Mouse (Mus musculus) limb, embryonic 14.5 days (tissue): ENCODE measurements around the gene Rab5b. TPM values are rescaled to one million over a fixed set of nuclear protein-coding genes. Genes with fewer than 3 reads are reported as not detected.
A peak's percentile ranks its signal among the peaks of the same experiment; 100 is the strongest.

Source experiments
- ATAC-seq: fragments of 200-750 bp; cut with Nextera tagmentation; 2 replicates; pipeline ENCODE4 v1.8.0; 2017; ENCODE audit warnings: low read depth, moderate number of reproducible peaks, moderate TSS enrichment; ENCODE audit not compliant: low FRiP score
- DNase-seq: peaks from one replicate; pipeline ENCODE4 v3.0.0-alpha.2; 2015; ENCODE audit warnings: low spot score
- H3K27ac ChIP-seq: fragments of 300-500 bp; sonication (generic); replicated peaks from 2 replicates; pipeline ENCODE4 v1.5.1; 2014; ENCODE audit warnings: low read depth, mild to moderate bottlenecking, low read length, moderate library complexity, mixed read lengths
- H3K27me3 ChIP-seq: fragments of 300-500 bp; sonication (generic); 2 replicates; pipeline ENCODE4 v1.6.1; 2014; ENCODE audit warnings: low read length, mixed read lengths; ENCODE audit not compliant: control insufficient read depth, insufficient read depth
- H3K36me3 ChIP-seq: fragments of 300-500 bp; sonication (generic); 2 replicates; pipeline ENCODE4 v1.6.1; 2014; ENCODE audit warnings: mild to moderate bottlenecking, low read length, moderate library complexity, mixed read lengths; ENCODE audit not compliant: control insufficient read depth, insufficient read depth
- H3K4me1 ChIP-seq: fragments of 300-500 bp; sonication (generic); 2 replicates; pipeline ENCODE4 v1.6.1; 2014; ENCODE audit warnings: antibody characterized with exemption, low read length, mixed read lengths; ENCODE audit not compliant: control insufficient read depth, insufficient read depth
- H3K4me2 ChIP-seq: fragments of 300-500 bp; sonication (generic); replicated peaks from 2 replicates; pipeline ENCODE4 v1.6.1; 2014; ENCODE audit warnings: low read depth, mild to moderate bottlenecking, low read length, moderate library complexity; ENCODE audit not compliant: severe bottlenecking
- H3K4me3 ChIP-seq: fragments of 300-500 bp; sonication (generic); replicated peaks from 2 replicates; pipeline ENCODE4 v1.5.1; 2014; ENCODE audit warnings: low read length
- H3K9ac ChIP-seq: fragments of 300-500 bp; sonication (generic); 2 replicates; pipeline ENCODE4 v1.6.1; 2014; ENCODE audit warnings: mild to moderate bottlenecking, low read depth, low read length, moderate library complexity; ENCODE audit not compliant: severe bottlenecking
- H3K9me3 ChIP-seq: fragments of 300-500 bp; sonication (generic); 2 replicates; pipeline ENCODE4 v1.6.1; 2016; ENCODE audit warnings: low read length; ENCODE audit not compliant: control insufficient read depth
- POLR2A ChIP-seq: fragments of 200-500 bp; IDR thresholded peaks from 2 replicates; pipeline ENCODE4 v1.8.0; 2012; ENCODE audit warnings: inconsistent platforms, mild to moderate bottlenecking, moderate library complexity, borderline replicate concordance; ENCODE audit not compliant: insufficient read depth, insufficient read length; ENCODE audit errors: extremely low read depth
- WGBS: fragments of 180-500 bp; shearing (Covaris S2); extraction: QIAGEN DNeasy Blood & Tissue Kit; methylation state at CpG from one replicate; pipeline ENCODE4 v1.1.7; 2014; 5-methylcytosine and 5-hydroxymethylcytosine counted together
- polyA plus RNA-seq, 2 experiments: library from polyadenylated mRNA; depleted of rRNA in 1 of 2; stranded (reverse) in 1 of 2; unstranded in 1 of 2; fragments of >200 nt; fragmentation: Nextera tagmentation in 1 of 2; extraction: Ambion mirVana in 1 of 2; gene quantifications; 2 replicates each; pipeline versions ENCODE4 v1.2.1 to v1.2.3; 2012 to 2014

The Rab5b gene
- polyA plus RNA-seq, 2 experiments, result 78.8 to 88.3 TPM

DNA sequence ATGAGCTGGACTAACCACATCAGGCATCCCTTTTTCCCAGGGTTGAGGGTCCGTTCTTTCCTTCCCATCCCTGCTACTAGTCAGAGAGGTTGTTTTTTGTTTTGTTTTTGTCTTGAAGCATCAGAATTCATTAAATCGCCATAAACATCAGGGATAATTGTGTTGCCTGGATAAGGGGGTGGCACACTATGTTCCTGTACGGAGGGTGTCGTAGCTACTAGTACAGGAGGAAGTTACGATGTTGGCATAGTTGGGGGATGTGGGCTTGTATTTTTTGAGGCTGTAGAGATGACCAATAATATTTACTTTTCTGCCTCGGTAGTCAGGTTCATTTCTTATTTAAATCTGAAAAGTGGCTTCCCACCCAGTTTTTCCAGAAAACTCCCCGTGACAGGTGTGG lies 47.2 kb upstream of the Rab5b start:
- no peak overlapping the region for H3K27ac ChIP-seq
- DNase-seq, result no peak
- peak overlapping the region; percentile 71 for H3K9ac ChIP-seq
- 7% methylated on average over 7 of the region's 7 CpGs for WGBS
- peak overlapping the region; percentile 72 for H3K4me3 ChIP-seq
- H3K9me3 ChIP-seq, result no peaks in the 10 kb centered on the region
- peak overlapping the region; percentile 88 for H3K4me2 ChIP-seq
- peaks cover 8% of the 10 kb centered on the region; the same call in 1 of the 2 replicates for H3K27me3 ChIP-seq
- no peaks in the 10 kb centered on the region for H3K36me3 ChIP-seq
- ATAC-seq, result no peak
- peaks cover 16% of the 10 kb centered on the region for H3K4me1 ChIP-seq
- no peak for TF ChIP-seq POLR2A

DNA sequence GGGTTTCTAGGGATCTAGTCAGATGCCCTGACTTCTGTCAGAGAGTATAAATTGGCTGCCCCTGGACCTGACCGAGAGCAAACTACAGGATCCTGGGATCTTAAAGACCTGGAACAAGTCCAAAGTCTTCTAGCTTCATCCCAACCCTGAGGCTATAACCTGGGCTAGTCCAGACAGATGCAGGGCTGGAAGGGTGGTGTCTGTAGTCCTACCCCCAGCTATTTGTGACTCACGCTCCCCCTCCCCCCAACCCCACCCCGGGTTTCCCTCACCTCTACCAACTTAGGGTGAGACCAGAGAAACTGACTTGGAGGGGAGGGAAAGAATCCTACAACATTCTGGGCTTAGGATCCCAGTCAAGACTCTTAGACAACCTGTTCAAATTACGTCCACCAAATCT lies 46.6 kb upstream of the Rab5b start:
- no peak for ATAC-seq
- no peak overlapping the region for H3K27ac ChIP-seq

DNA sequence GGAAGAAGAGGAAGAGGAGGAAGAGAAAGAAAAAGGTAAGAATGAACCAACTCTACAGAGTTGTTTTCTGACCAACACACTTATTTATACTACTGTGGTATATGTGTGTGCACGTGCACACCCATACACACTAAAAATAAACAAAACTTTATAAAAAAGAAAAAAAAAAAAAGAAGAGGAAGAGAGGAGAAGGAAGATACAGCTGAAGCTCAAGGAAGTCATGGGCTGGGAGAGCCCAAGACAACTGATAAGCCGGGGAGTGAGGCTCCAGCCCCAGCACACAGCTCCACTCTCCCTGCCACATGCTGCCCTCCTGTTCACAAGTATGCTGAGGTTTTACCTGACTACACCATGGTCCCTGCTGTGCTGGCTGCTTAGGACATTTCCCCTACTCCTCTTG lies 44.2 kb upstream of the Rab5b start:
- WGBS, result 69% methylated on average over 2 of the region's 2 CpGs
- Histone ChIP-seq H3K4me2 (no peak overlapping the region), H3K27me3 (peaks cover 8% of the 10 kb centered on the region; the same call in 1 of the 2 replicates), H3K9me3 (no peaks in the 10 kb centered on the region), H3K9ac (no peak overlapping the region), H3K27ac (no peak overlapping the region), H3K36me3 (peaks cover 3% of the 10 kb centered on the region; the same call in 1 of the 2 replicates), H3K4me3 (no peak overlapping the region), H3K4me1 (peaks cover 16% of the 10 kb centered on the region)
- DNase-seq, result no peak
- no peak for ATAC-seq
- TF ChIP-seq POLR2A, result no peak

More for the DNA sequence above, 46.6 kb upstream of the Rab5b start:
- no peak for TF ChIP-seq POLR2A
- peak; percentile 40 for DNase-seq
- Histone ChIP-seq H3K36me3 (no peaks in the 10 kb centered on the region), H3K9me3 (no peaks in the 10 kb centered on the region), H3K9ac (no peak overlapping the region), H3K4me3 (peak overlapping the region; percentile 72), H3K4me2 (peak overlapping the region; percentile 88; the same call in 1 of the 2 replicates), H3K27me3 (peaks cover 8% of the 10 kb centered on the region; the same call in 1 of the 2 replicates), H3K4me1 (peaks cover 16% of the 10 kb centered on the region)
- WGBS, result 21% methylated on average over 4 of the region's 4 CpGs

DNA sequence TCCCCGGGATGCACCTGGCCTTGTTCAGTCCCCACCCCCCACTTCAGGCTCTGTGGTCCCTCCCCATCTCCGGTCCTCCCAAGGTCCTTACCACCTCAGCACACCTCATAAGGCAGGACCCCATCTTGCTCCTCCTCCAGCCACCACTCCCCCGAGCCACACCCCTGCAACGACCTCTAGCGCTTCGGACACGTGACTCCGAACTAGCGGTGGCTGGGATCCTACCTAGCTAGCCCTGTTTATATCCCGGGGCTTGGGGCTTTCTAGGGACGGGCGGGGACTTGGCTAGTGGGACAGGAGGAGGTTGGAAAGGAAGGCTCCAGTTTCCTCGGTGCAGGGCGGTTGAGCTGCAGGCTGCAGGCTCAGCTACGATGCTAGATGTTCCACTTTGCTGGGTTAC lies 41.4 kb upstream of the Rab5b start:
- H3K27me3 ChIP-seq, result peaks cover 2% of the 10 kb centered on the region; the same call in 1 of the 2 replicates
- H3K9me3 ChIP-seq, result no peaks in the 10 kb centered on the region
- TF ChIP-seq POLR2A, result no peak
- peaks cover 17% of the 10 kb centered on the region for H3K36me3 ChIP-seq
- no peak for DNase-seq
- no peaks in the 10 kb centered on the region for H3K4me1 ChIP-seq
- H3K27ac ChIP-seq, result no peak overlapping the region
- no peak for ATAC-seq
- H3K4me2 ChIP-seq, result peak overlapping the region; percentile 38
- H3K4me3 ChIP-seq, result no peak overlapping the region
- H3K9ac ChIP-seq, result 0 out of 2 replicates have a peak overlapping the region, but pooled peaks have one; percentile 25
- 3% methylated on average over 15 of the region's 15 CpGs for WGBS

DNA sequence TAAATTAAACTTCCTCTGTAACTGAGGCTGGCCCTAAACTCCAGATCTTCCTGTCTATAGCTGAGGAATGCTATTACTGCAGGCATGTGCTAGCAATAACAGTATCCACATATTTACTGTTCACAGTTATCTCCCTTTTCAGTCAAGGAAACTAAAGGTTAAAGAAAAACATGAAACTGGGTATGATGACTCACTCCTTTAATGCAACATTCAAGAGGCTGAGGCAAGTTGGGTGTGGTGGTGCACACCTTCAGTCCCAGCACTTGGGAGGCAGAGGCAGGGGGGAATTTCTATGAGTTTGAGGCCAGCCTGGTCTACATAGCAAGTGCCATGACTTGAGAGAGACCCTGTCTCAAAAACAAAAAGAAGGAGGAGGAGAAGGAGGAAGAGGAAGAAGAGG lies 35.9 kb upstream of the Rab5b start:
- no peak overlapping the region for H3K4me2 ChIP-seq
- H3K9me3 ChIP-seq, result no peaks in the 10 kb centered on the region
- no peak overlapping the region for H3K27ac ChIP-seq
- H3K4me3 ChIP-seq, result no peak overlapping the region
- TF ChIP-seq POLR2A, result no peak
- H3K36me3 ChIP-seq, result peaks cover 17% of the 10 kb centered on the region
- ATAC-seq (no peak), DNase-seq (no peak)
- H3K27me3 ChIP-seq, result no peaks in the 10 kb centered on the region
- no peaks in the 10 kb centered on the region for H3K4me1 ChIP-seq
- no peak overlapping the region for H3K9ac ChIP-seq
